Mouse (Mus musculus) kidney, adult 2 months (tissue): ENCODE measurements around the gene Arap2. TPM values are rescaled to one million over a fixed set of nuclear protein-coding genes. Genes with fewer than 3 reads are reported as not detected.
A peak's percentile ranks its signal among the peaks of the same experiment; 100 is the strongest.

Experiments used
- DNase-seq: peaks from one replicate; pipeline ENCODE4 v3.0.0; 2021
- H3K27ac ChIP-seq: fragments of 200-500 bp; 2 replicates; pipeline ENCODE4 v1.5.1; 2012; ENCODE audit warnings: low read depth, low read length, control low read depth, inconsistent platforms; ENCODE audit not compliant: insufficient read depth
- H3K27me3 ChIP-seq: fragments of 200-500 bp; replicated peaks from 2 replicates; pipeline ENCODE4 v1.6.1; 2012; ENCODE audit warnings: mild to moderate bottlenecking, moderate library complexity, low read length, inconsistent platforms; ENCODE audit not compliant: control insufficient read depth, insufficient read depth
- H3K36me3 ChIP-seq: fragments of 200-500 bp; 2 replicates; pipeline ENCODE4 v1.6.1; 2012; ENCODE audit warnings: mild to moderate bottlenecking, moderate library complexity, low read length, inconsistent platforms; ENCODE audit not compliant: control insufficient read depth, insufficient read depth
- H3K4me1 ChIP-seq: fragments of 200-500 bp; 2 replicates; pipeline ENCODE4 v1.6.1; 2011; ENCODE audit warnings: low read length; ENCODE audit not compliant: control insufficient read depth, insufficient read depth
- H3K4me3 ChIP-seq: fragments of 200-500 bp; 2 replicates; pipeline ENCODE4 v1.5.1; 2011; ENCODE audit warnings: mild to moderate bottlenecking, low read depth, low read length, control low read depth; ENCODE audit not compliant: insufficient read depth
- CTCF ChIP-seq: fragments of 200-500 bp; conservative IDR thresholded peaks from 2 replicates; pipeline ENCODE4 v1.5.1; 2011; ENCODE audit warnings: low read depth, mild to moderate bottlenecking, control low read depth, low read length, moderate library complexity, mixed read lengths; ENCODE audit not compliant: insufficient read depth, insufficient read length
- POLR2A ChIP-seq: fragments of 200-500 bp; IDR thresholded peaks from one replicate; pipeline ENCODE4 v1.6.1; 2011; ENCODE audit warnings: low read depth, low read length, control low read depth
- WGBS: fragments of 180-500 bp; shearing (Covaris S2); methylation state at CpG from one replicate; pipeline ENCODE4 v1.1.7; 2018; 5-methylcytosine and 5-hydroxymethylcytosine counted together
- polyA plus RNA-seq: library from polyadenylated mRNA; depleted of rRNA; stranded (reverse); fragments of >200 nt; gene quantifications from 2 replicates; pipeline ENCODE4 v1.2.3, GENCODE M21; 2012; rRNA removed

Arap2 gene
- polyA plus RNA-seq, 1 experiment, result 6.6 TPM

GRCm38 (mm10) chr5:62622848-62623479 lies 143.0 kb downstream of the Arap2 start:
- H3K4me1 ChIP-seq, result peaks cover 3% of the 10 kb centered on the region; the same call in 1 of the 2 replicates
- H3K4me3 ChIP-seq, result no peak overlapping the region
- 46% methylated on average over 11 of the region's 11 CpGs for WGBS
- H3K27me3 ChIP-seq, result no peaks in the 10 kb centered on the region
- TF ChIP-seq POLR2A (no peak), CTCF (no peak)
- no peaks in the 10 kb centered on the region for H3K36me3 ChIP-seq
- peak; percentile 54 for DNase-seq
- H3K27ac ChIP-seq, result peak overlapping the region; percentile 23; the same call in 1 of the 2 replicates

GRCm38 (mm10) chr5:62618286-62618685 lies 147.7 kb downstream of the Arap2 start:
- Histone ChIP-seq H3K36me3 (no peaks in the 10 kb centered on the region), H3K27ac (no peak overlapping the region), H3K4me3 (no peak overlapping the region), H3K27me3 (no peaks in the 10 kb centered on the region), H3K4me1 (peaks cover 3% of the 10 kb centered on the region; the same call in 1 of the 2 replicates)
- TF ChIP-seq CTCF (no peak), POLR2A (no peak)
- no peak for DNase-seq

DNA sequence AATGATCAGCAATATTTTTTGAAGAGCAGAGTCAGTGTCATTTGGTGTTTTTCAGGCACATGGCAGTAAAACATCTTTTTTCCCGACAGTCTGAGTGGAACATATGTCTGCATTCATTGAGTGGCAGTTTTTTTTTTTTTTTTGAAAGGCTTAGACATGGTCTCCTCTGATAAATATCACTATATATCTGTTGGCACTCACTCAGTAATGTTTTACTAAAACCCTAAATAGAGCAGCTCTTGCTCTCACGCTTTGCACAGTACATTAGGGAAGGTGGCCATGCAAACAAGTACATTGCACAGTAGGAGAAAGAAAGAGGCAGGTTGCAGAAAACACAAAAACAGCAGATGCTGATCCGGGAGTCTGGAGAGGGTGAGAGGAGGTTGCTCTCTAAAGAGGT lies 154.0 kb downstream of the Arap2 start:
- DNase-seq, result no peak
- no peak overlapping the region for H3K4me3 ChIP-seq
- no peaks in the 10 kb centered on the region for H3K27me3 ChIP-seq
- H3K4me1 ChIP-seq, result no peaks in the 10 kb centered on the region
- no peaks in the 10 kb centered on the region; the same call in 1 of the 2 replicates for H3K36me3 ChIP-seq
- no peak overlapping the region for H3K27ac ChIP-seq
- 78% methylated on average over 3 of the region's 3 CpGs for WGBS
- TF ChIP-seq CTCF, result no peak
- no peak for TF ChIP-seq POLR2A

- WGBS, result 90% methylated on average over 1 of the region's 1 CpGs
- H3K36me3 ChIP-seq, result no peaks in the 10 kb centered on the region
- no peaks in the 10 kb centered on the region for H3K27me3 ChIP-seq
- no peak overlapping the region for H3K4me3 ChIP-seq
- no peak for DNase-seq
- H3K4me1 ChIP-seq, result no peaks in the 10 kb centered on the region
- H3K27ac ChIP-seq, result no peak overlapping the region
- TF ChIP-seq CTCF (no peak), POLR2A (no peak)
These were observed 178.6 kb downstream of the Arap2 start for GRCm38 (mm10) chr5:62587348-62587747.

DNA sequence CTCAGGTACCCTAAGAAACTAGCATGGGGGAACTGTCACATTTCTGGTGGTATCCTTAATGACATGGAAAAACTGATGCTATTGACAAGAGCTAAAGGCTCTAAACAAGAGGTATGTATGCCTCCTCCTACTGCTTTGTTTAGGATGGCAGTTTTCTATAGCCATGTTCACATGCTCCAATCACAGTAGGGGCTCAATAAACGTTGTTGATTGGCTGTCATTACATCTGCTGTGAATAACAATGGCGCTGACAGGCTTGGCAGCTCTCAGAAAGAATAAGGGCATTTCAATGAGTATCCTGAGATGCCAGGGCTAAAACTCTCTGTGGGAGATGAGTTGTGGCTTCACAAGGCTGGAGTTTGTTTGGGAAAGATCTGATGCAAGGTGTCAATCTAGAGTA lies 183.3 kb downstream of the Arap2 start:
- no peaks in the 10 kb centered on the region for H3K27me3 ChIP-seq
- DNase-seq, result no peak
- H3K4me1 ChIP-seq, result no peaks in the 10 kb centered on the region
- H3K36me3 ChIP-seq, result no peaks in the 10 kb centered on the region
- TF ChIP-seq POLR2A, result no peak
- TF ChIP-seq CTCF, result no peak
- H3K4me3 ChIP-seq, result no peak overlapping the region
- 26% methylated on average over 2 of the region's 2 CpGs for WGBS
- no peak overlapping the region for H3K27ac ChIP-seq

- TF ChIP-seq CTCF, result no peak
- TF ChIP-seq POLR2A, result no peak
- Histone ChIP-seq H3K4me1 (no peaks in the 10 kb centered on the region), H3K4me3 (no peak overlapping the region), H3K27me3 (no peaks in the 10 kb centered on the region), H3K36me3 (no peaks in the 10 kb centered on the region), H3K27ac (no peak overlapping the region)
- DNase-seq, result no peak
- 80% methylated on average over 3 of the region's 3 CpGs for WGBS
These were observed 184.3 kb downstream of the Arap2 start for GRCm38 (mm10) chr5:62581699-62582098.

DNA sequence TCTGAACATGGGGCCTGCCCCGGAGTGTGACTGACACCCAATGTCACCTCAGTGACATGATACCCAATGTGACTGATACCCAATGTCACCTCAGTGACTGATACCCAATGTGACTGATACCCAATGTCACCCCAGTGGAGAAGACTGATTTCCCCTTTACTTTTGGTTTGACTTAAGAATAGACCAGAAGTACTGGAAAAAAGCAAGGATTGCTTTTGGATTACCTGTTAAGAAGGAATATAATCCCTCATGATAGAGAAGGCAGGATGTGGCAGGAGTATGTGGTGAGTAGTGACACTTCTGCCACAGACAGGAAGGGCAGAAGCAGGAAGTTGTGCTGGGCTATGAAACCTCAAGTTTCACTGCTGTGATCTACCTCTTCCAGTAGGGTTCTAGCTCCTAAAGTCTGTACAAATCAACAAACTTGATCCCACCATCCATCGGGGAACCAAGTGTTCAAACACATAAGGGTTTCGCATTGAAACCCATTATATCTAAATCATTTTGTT lies 191.6 kb downstream of the Arap2 start:
- no peak overlapping the region for H3K27ac ChIP-seq
- DNase-seq, result no peak
- H3K27me3 ChIP-seq, result no peaks in the 10 kb centered on the region
- TF ChIP-seq POLR2A (no peak), CTCF (no peak)
- 94% methylated on average over 3 of the region's 3 CpGs for WGBS
- no peaks in the 10 kb centered on the region for H3K36me3 ChIP-seq
- H3K4me1 ChIP-seq, result no peaks in the 10 kb centered on the region
- H3K4me3 ChIP-seq, result no peak overlapping the region

Other genes with a start within 250 kb of the Arap2 start
- gene Dthd1, start 47.7 kb upstream of the Arap2 start, polyA plus RNA-seq, result not detected in 2 replicates